Mouse (Mus musculus): ENCODE results near the gene Gpr33.

Gene Gpr33

GRCm38 (mm10) chr12:51985163-51985748, 42.6 kb downstream of the Gpr33 start:
- DNase-seq (ENCODE audit: low spot score) = no peak

GRCm38 (mm10) chr12:51983625-51984024, 44.2 kb downstream of the Gpr33 start:
- no peak for DNase-seq (ENCODE audit: low spot score)

GRCm38 (mm10) chr12:51976531-51976930, 51.3 kb downstream of the Gpr33 start:
- no peak for DNase-seq (ENCODE audit: low spot score)

- no peak for DNase-seq (ENCODE audit: low spot score)
Observed at GRCm38 (mm10) chr12:51974381-51974780, 53.5 kb downstream of the Gpr33 start.
